Mouse (Mus musculus) liver, postnatal 0 days (tissue): ENCODE measurements around the gene Wfdc12. TPM values are rescaled to one million over a fixed set of nuclear protein-coding genes. Genes with fewer than 3 reads are reported as not detected.

Experiments used
- ATAC-seq: fragments of 200-750 bp; cut with Nextera tagmentation; 2 replicates; pipeline ENCODE4 v1.8.0; 2017; ENCODE audit warnings: mild to moderate bottlenecking, moderate library complexity
- DNase-seq: peaks from one replicate; pipeline ENCODE4 v3.0.0-alpha.2; 2016
- H3K27ac ChIP-seq: fragments of 300-500 bp; sonication (generic); 2 replicates; pipeline ENCODE4 v1.5.1; 2014; ENCODE audit warnings: antibody characterized with exemption, moderate library complexity, mild to moderate bottlenecking, low read depth
- H3K27me3 ChIP-seq: fragments of 300-500 bp; sonication (generic); 2 replicates; pipeline ENCODE4 v1.6.1; 2014; ENCODE audit warnings: low read length, control low read depth, mixed read lengths; ENCODE audit not compliant: insufficient read depth
- H3K36me3 ChIP-seq: fragments of 300-500 bp; sonication (generic); replicated peaks from 2 replicates; pipeline ENCODE4 v1.6.1; 2014; ENCODE audit warnings: mild to moderate bottlenecking, control low read depth, low read length, moderate library complexity, mixed read lengths; ENCODE audit not compliant: insufficient read depth
- H3K4me1 ChIP-seq: fragments of 300-500 bp; sonication (generic); 2 replicates; pipeline ENCODE4 v1.6.1; 2014; ENCODE audit warnings: antibody characterized with exemption, mild to moderate bottlenecking, control low read depth; ENCODE audit not compliant: insufficient read depth
- H3K4me2 ChIP-seq: fragments of 300-500 bp; sonication (generic); 2 replicates; pipeline ENCODE4 v1.6.1; 2014; ENCODE audit warnings: low read depth, mild to moderate bottlenecking, low read length, moderate library complexity, mixed read lengths
- H3K4me3 ChIP-seq: fragments of 300-500 bp; sonication (generic); 2 replicates; pipeline ENCODE4 v1.5.1; 2014; ENCODE audit warnings: low read depth, low read length
- H3K9ac ChIP-seq: fragments of 300-500 bp; sonication (generic); replicated peaks from 2 replicates; pipeline ENCODE4 v1.6.1; 2014; ENCODE audit warnings: mild to moderate bottlenecking, moderate library complexity
- H3K9me3 ChIP-seq: fragments of 300-500 bp; sonication (generic); 2 replicates; pipeline ENCODE4 v1.6.1; 2016; ENCODE audit warnings: mild to moderate bottlenecking, control low read depth, low read length, mixed read lengths
- CTCF ChIP-seq: sonication (generic); IDR thresholded peaks from 2 replicates; pipeline ENCODE4 v1.5.1; 2016; ENCODE audit warnings: antibody characterized with exemption, low read depth
- EP300 ChIP-seq: IDR thresholded peaks from 2 replicates; pipeline ENCODE4 v1.6.1; 2016; ENCODE audit warnings: antibody characterized with exemption, low read depth, mild to moderate bottlenecking
- WGBS: fragments of 180-500 bp; shearing (Covaris S2); extraction: QIAGEN DNeasy Blood & Tissue Kit; methylation state at CpG from one replicate; pipeline ENCODE4 v1.1.7; 2014; ENCODE audit not compliant: insufficient replicate concordance; 5-methylcytosine and 5-hydroxymethylcytosine counted together
- polyA plus RNA-seq: library from polyadenylated mRNA; unstranded; fragments of >200 nt; fragmentation: Nextera tagmentation; extraction: Ambion mirVana; gene quantifications from 2 replicates; pipeline ENCODE4 v1.2.1, GENCODE M21; 2015

Wfdc12 gene
- polyA plus RNA-seq, 1 experiment from 2014 or later, result 0.14 TPM

GRCm38 (mm10) chr2:164182692-164183255, 7.6 kb downstream of the Wfdc12 start, which contains the start of gene Wfdc5:
TSS of gene Wfdc5 (minus strand) at chr2:164182742.
- Histone ChIP-seq H3K27me3 (no peaks in the 10 kb centered on the region), H3K9me3 (no peaks in the 10 kb centered on the region), H3K4me2 (no peak within 1 kb of the TSS), H3K27ac (no peak within 1 kb of the TSS), H3K4me1 (no peaks in the 10 kb centered on the region), H3K36me3 (no peaks in the 10 kb centered on the region), H3K4me3 (no peak within 1 kb of the TSS), H3K9ac (no peak within 1 kb of the TSS)
- ATAC-seq (no peak), DNase-seq (no peak)
- 69% methylated on average over 7 of the region's 7 CpGs for WGBS
- TF ChIP-seq EP300, result no peak
- no peak for TF ChIP-seq CTCF

DNA sequence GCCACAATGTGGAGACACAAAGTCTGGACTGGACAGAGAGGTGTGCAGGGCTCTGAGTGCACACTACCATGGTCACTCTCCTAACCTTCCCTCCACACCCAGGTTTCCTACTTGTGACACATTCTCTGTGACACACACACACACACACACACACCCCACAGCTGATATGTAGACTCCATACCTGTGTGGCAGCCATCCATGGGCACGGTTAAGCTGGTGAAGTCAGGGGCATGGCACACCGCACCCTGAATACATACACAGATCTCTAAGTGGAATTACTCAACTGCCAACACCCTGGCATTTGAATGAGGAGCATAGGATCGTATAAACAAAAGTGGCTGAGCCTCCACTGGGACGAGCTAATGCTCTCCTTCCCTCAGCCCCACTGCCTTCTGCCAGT, 9.6 kb downstream of the Wfdc12 start:
- Histone ChIP-seq H3K4me3 (no peak overlapping the region), H3K36me3 (no peaks in the 10 kb centered on the region), H3K9me3 (no peaks in the 10 kb centered on the region), H3K27ac (no peak overlapping the region), H3K4me2 (no peak overlapping the region), H3K9ac (no peak overlapping the region), H3K4me1 (no peaks in the 10 kb centered on the region), H3K27me3 (no peaks in the 10 kb centered on the region)
- 75% methylated on average over 4 of the region's 4 CpGs for WGBS
- ATAC-seq (no peak), DNase-seq (no peak)
- TF ChIP-seq CTCF, result no peak
- TF ChIP-seq EP300, result no peak

DNA sequence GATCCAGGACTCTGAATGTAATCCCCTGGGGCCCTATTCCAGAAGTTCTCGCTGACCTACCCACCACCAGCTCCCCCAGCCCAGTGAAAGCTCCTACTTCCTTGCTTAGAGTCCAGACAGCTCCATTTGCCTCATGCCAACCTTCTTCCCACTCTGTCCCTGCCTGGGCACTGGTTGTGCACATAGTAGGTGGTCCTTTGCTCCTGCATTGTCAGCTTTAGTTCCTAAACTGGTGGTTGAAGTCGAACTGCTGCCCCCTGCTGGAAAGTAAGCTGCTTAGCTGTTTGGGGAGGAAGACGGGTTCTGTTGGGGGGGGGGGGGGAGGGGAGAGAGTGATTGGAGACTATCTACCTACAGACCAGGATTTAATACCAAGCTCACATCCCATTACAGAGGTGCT, 10.3 kb downstream of the Wfdc12 start:
- no peak overlapping the region for H3K9ac ChIP-seq
- TF ChIP-seq EP300, result no peak
- peak; percentile 61 for TF ChIP-seq CTCF
- no peak overlapping the region for H3K27ac ChIP-seq
- no peak overlapping the region for H3K4me3 ChIP-seq
- no peak overlapping the region for H3K4me2 ChIP-seq
- no peak for ATAC-seq
- H3K9me3 ChIP-seq, result no peaks in the 10 kb centered on the region
- 36% methylated on average over 3 of the region's 3 CpGs for WGBS
- no peaks in the 10 kb centered on the region for H3K27me3 ChIP-seq
- H3K36me3 ChIP-seq, result no peaks in the 10 kb centered on the region
- DNase-seq, result peak; percentile 38
- H3K4me1 ChIP-seq, result no peaks in the 10 kb centered on the region

DNA sequence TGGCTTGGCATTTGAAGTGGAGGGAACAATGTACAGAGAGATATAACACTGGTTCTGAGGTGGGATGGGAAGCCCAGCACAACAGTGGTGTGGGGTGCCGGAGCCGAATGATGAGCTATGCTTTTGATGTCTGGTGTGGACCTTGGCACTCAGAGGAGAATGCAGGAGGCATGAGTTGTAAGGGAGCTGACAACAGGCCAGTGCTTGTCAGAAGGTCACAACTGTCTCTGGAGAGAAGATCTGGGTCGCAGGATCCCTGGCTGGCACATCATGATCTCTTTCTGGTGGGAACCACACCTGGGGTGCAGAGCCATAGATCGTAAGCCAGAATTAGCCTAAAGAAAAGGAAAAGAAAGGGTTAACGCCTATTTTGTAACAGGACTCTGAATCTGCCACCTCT, 12.6 kb downstream of the Wfdc12 start:
- Histone ChIP-seq H3K27ac (no peak overlapping the region), H3K36me3 (no peaks in the 10 kb centered on the region), H3K4me2 (no peak overlapping the region), H3K4me3 (no peak overlapping the region), H3K27me3 (0 out of 2 replicates have a peak, but pooled peaks cover 5% of the 10 kb centered on the region), H3K9ac (no peak overlapping the region), H3K9me3 (no peaks in the 10 kb centered on the region), H3K4me1 (no peaks in the 10 kb centered on the region)
- TF ChIP-seq EP300, result no peak
- TF ChIP-seq CTCF, result no peak
- DNase-seq (no peak), ATAC-seq (no peak)
- WGBS, result 77% methylated on average over 5 of the region's 5 CpGs

DNA sequence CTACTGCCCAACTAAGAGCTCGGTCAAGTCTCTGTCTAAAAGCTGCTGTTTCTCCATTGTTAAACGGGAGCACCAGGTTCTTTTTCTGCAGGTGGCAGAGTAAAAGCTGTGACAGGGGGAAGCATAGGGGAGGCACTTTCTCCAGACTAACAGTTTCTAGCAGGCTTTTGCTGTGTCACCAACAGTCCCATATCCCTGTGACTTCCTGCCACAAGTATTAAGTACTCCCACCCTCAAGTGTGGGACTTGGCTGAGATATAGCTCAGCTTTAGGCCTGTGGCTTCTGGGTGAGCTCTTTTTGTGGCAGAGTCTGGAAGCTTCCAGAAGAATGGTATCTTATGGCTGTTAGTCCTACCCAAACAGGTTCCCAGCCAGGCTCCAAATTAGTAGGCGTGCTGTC, 14.6 kb downstream of the Wfdc12 start:
- 51% methylated on average over 3 of the region's 3 CpGs for WGBS
- no peaks in the 10 kb centered on the region for H3K4me1 ChIP-seq
- peaks cover 17% of the 10 kb centered on the region for H3K27me3 ChIP-seq
- no peak overlapping the region for H3K9ac ChIP-seq
- H3K27ac ChIP-seq, result no peak overlapping the region
- no peak for DNase-seq
- no peak for ATAC-seq
- H3K36me3 ChIP-seq, result no peaks in the 10 kb centered on the region
- H3K9me3 ChIP-seq, result no peaks in the 10 kb centered on the region
- H3K4me2 ChIP-seq, result no peak overlapping the region
- TF ChIP-seq EP300 (no peak), CTCF (no peak)
- H3K4me3 ChIP-seq, result no peak overlapping the region

DNA sequence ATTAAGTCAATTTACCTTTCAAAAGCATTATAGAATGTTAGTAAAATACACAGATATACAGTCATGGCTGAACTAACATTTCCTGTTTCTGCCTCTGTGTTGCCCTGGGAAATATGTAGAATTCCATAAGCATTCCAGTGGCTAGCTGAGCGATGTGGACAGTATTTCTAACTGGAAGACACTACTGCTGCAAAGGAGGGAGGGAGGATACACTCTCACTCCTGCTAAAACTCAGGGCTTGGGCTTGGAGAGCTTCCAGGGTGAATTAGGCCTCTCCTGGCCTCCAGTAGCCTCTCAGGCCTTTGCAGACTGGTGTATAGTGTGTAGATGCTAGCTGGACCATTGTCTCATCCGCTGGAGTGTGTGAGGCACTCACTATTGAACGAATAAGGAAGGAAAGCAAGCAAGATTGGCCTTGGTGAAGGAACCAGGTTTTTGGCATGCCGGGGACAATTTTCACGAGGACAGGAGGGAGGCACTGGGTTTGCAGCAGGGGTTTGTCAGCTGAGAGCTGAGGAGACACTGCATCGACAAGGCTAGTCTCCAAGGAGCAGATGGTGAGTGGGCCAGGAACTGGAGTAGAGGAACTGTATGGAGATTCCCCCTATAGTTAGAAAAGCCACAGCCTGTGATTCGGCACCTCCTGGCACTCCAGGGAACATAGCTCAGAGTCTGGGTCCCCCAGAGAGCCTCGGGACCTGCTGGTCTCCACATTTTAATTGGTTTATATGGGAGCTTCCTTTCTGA, 15.6 kb downstream of the Wfdc12 start:
- Histone ChIP-seq H3K27ac (no peak overlapping the region), H3K36me3 (no peaks in the 10 kb centered on the region), H3K9ac (no peak overlapping the region), H3K27me3 (peaks cover 27% of the 10 kb centered on the region), H3K9me3 (no peaks in the 10 kb centered on the region), H3K4me2 (no peak overlapping the region), H3K4me1 (no peaks in the 10 kb centered on the region), H3K4me3 (no peak overlapping the region)
- DNase-seq (no peak), ATAC-seq (no peak)
- TF ChIP-seq CTCF (no peak), EP300 (no peak)
- 69% methylated on average over 8 of the region's 8 CpGs for WGBS
